Mouse (Mus musculus): ENCODE results near the gene Taar8a. TPM values are rescaled to one million over a fixed set of nuclear protein-coding genes. Genes with fewer than 3 reads are reported as not detected.
"Not testable (repeated sequence)": the region's sequence is repeated elsewhere in the genome, so short reads cannot be mapped to it uniquely, and the experiment has no call there.

Taar8a gene
- polyA plus RNA-seq, 1 experiment from 2014 or later, result not detected

GRCm38 (mm10) chr10:24087168-24087567 lies 10.9 kb downstream of the Taar8a start:
- Histone ChIP-seq H3K27me3 (no peaks in the 10 kb centered on the region), H3K27ac (no peak overlapping the region), H3K4me3 (replicated peaks) (no peak overlapping the region), H3K36me3 (no peaks in the 10 kb centered on the region), H3K4me2 (no peak overlapping the region), H3K9ac (no peak overlapping the region), H3K4me1 (replicated peaks) (peaks cover 4% of the 10 kb centered on the region; the same call in 1 of the 2 replicates), H3K9me3 (replicated peaks) (no peaks in the 10 kb centered on the region)
- DNase-seq, result no peak
- WGBS (ENCODE audit: insufficient replicate concordance), result 57% methylated on average over 2 of the region's 2 CpGs
- ATAC-seq (ENCODE audit: low read depth), result no peak

- Histone ChIP-seq H3K27me3 (no peaks in the 10 kb centered on the region), H3K9ac (no peak within 1 kb of the TSS), H3K4me3 (replicated peaks) (no peak within 1 kb of the TSS), H3K36me3 (no peaks in the 10 kb centered on the region), H3K4me2 (no peak within 1 kb of the TSS), H3K27ac (no peak within 1 kb of the TSS), H3K9me3 (replicated peaks) (no peaks in the 10 kb centered on the region), H3K4me1 (replicated peaks) (peaks cover 4% of the 10 kb centered on the region; the same call in 1 of the 2 replicates)
- WGBS (ENCODE audit: insufficient replicate concordance), result 52% methylated on average over 2 of the region's 2 CpGs
- ATAC-seq (ENCODE audit: low read depth), result no peak
- DNase-seq, result no peak
These were observed 15.9 kb downstream of the Taar8a start, which contains the start of gene Taar8b for GRCm38 (mm10) chr10:24092194-24092593. Gene Taar8b (minus strand): TSS chr10:24092294.

GRCm38 (mm10) chr10:24097010-24097409 lies 20.7 kb downstream of the Taar8a start:
- 36% methylated on average over 2 of the region's 2 CpGs for WGBS (ENCODE audit: insufficient replicate concordance)
- not testable (repeated sequence) for DNase-seq; H3K9me3 ChIP-seq (replicated peaks); H3K27ac ChIP-seq; H3K36me3 ChIP-seq; H3K4me2 ChIP-seq; H3K4me1 ChIP-seq (replicated peaks); H3K9ac ChIP-seq; H3K27me3 ChIP-seq; H3K4me3 ChIP-seq (replicated peaks)
- ATAC-seq (ENCODE audit: low read depth), result peak; percentile 36

GRCm38 (mm10) chr10:24101812-24102211 lies 25.5 kb downstream of the Taar8a start, which contains the start of gene Taar8c:
Gene Taar8c (minus strand): TSS chr10:24101912.
- H3K4me1 ChIP-seq (replicated peaks); H3K27me3 ChIP-seq; H3K4me2 ChIP-seq; H3K27ac ChIP-seq; ATAC-seq (ENCODE audit: low read depth); H3K9me3 ChIP-seq (replicated peaks); H3K9ac ChIP-seq; DNase-seq; H3K4me3 ChIP-seq (replicated peaks); H3K36me3 ChIP-seq: not testable (repeated sequence)
- 52% methylated on average over 1 of the region's 3 CpGs for WGBS (ENCODE audit: insufficient replicate concordance)

- H3K4me2 ChIP-seq; H3K4me1 ChIP-seq (replicated peaks); H3K27me3 ChIP-seq; H3K9me3 ChIP-seq (replicated peaks); H3K4me3 ChIP-seq (replicated peaks); H3K9ac ChIP-seq; H3K36me3 ChIP-seq; H3K27ac ChIP-seq; DNase-seq: not testable (repeated sequence)
- peak; percentile 58; the same call in 1 of the 2 replicates for ATAC-seq (ENCODE audit: low read depth)
- 12% methylated on average over 1 of the region's 1 CpGs for WGBS (ENCODE audit: insufficient replicate concordance)
These were observed 27.0 kb downstream of the Taar8a start for GRCm38 (mm10) chr10:24103299-24103698.

- DNase-seq, result no peak
- H3K27me3 ChIP-seq, result no peaks in the 10 kb centered on the region
- H3K4me1 ChIP-seq (replicated peaks), result peaks cover 15% of the 10 kb centered on the region
- no peak overlapping the region for H3K27ac ChIP-seq
- no peak for ATAC-seq (ENCODE audit: low read depth)
- no peak overlapping the region for H3K4me3 ChIP-seq (replicated peaks)
- 29% methylated on average over 5 of the region's 5 CpGs for WGBS (ENCODE audit: insufficient replicate concordance)
- H3K4me2 ChIP-seq, result no peak overlapping the region
- H3K9me3 ChIP-seq (replicated peaks), result no peaks in the 10 kb centered on the region
- no peak overlapping the region for H3K9ac ChIP-seq
- no peaks in the 10 kb centered on the region for H3K36me3 ChIP-seq
These were observed 31.4 kb downstream of the Taar8a start for GRCm38 (mm10) chr10:24107747-24108146.

GRCm38 (mm10) chr10:24108236-24108635 lies 31.9 kb downstream of the Taar8a start:
- Histone ChIP-seq H3K27me3 (no peaks in the 10 kb centered on the region), H3K9me3 (replicated peaks) (no peaks in the 10 kb centered on the region), H3K4me1 (replicated peaks) (peaks cover 15% of the 10 kb centered on the region), H3K9ac (no peak overlapping the region), H3K4me3 (replicated peaks) (no peak overlapping the region), H3K4me2 (no peak overlapping the region), H3K27ac (no peak overlapping the region), H3K36me3 (no peaks in the 10 kb centered on the region)
- ATAC-seq (ENCODE audit: low read depth) (no peak), DNase-seq (no peak)
- 58% methylated on average over 3 of the region's 3 CpGs for WGBS (ENCODE audit: insufficient replicate concordance)

GRCm38 (mm10) chr10:24109434-24109833 lies 33.1 kb downstream of the Taar8a start, which contains the start of gene Taar9:
Gene Taar9 (minus strand): TSS chr10:24109534.
- H3K4me1 ChIP-seq (replicated peaks), result peaks cover 15% of the 10 kb centered on the region
- not testable (repeated sequence) for ATAC-seq (ENCODE audit: low read depth); H3K36me3 ChIP-seq; H3K9me3 ChIP-seq (replicated peaks); H3K27ac ChIP-seq; DNase-seq; H3K4me3 ChIP-seq (replicated peaks); H3K4me2 ChIP-seq; H3K27me3 ChIP-seq; H3K9ac ChIP-seq
- WGBS (ENCODE audit: insufficient replicate concordance), result 68% methylated on average over 8 of the region's 8 CpGs

GRCm38 (mm10) chr10:24111116-24111778 lies 34.9 kb downstream of the Taar8a start:
- ATAC-seq (ENCODE audit: low read depth), result no peak
- no peak overlapping the region for H3K4me2 ChIP-seq
- no peak overlapping the region for H3K4me3 ChIP-seq (replicated peaks)
- H3K27ac ChIP-seq, result no peak overlapping the region
- peaks cover 15% of the 10 kb centered on the region for H3K4me1 ChIP-seq (replicated peaks)
- H3K27me3 ChIP-seq, result no peaks in the 10 kb centered on the region
- WGBS (ENCODE audit: insufficient replicate concordance), result 30% methylated on average over 6 of the region's 6 CpGs
- H3K36me3 ChIP-seq, result no peaks in the 10 kb centered on the region
- no peak for DNase-seq
- H3K9me3 ChIP-seq (replicated peaks), result no peaks in the 10 kb centered on the region
- no peak overlapping the region for H3K9ac ChIP-seq

Other genes starting within 250 kb of the Taar8a start
- gene Vnn3, start 225.0 kb upstream of the Taar8a start, polyA plus RNA-seq (2015; fragmentation: Nextera tagmentation; extraction: Ambion mirVana), result 0.28 and 0.42 TPM in 2 replicates
- 0.92 and 1.1 TPM in 2 replicates for gene Vnn1, start 181.8 kb upstream of the Taar8a start, polyA plus RNA-seq (2015; fragmentation: Nextera tagmentation; extraction: Ambion mirVana)
- gene Taar1, start 156.1 kb upstream of the Taar8a start, polyA plus RNA-seq (2015; fragmentation: Nextera tagmentation; extraction: Ambion mirVana), result not detected in 2 replicates
- not detected in 2 replicates for gene Taar2, start 137.9 kb upstream of the Taar8a start, polyA plus RNA-seq (2015; fragmentation: Nextera tagmentation; extraction: Ambion mirVana)
- not detected in 2 replicates for gene Taar3, start 126.9 kb upstream of the Taar8a start, polyA plus RNA-seq (2015; fragmentation: Nextera tagmentation; extraction: Ambion mirVana)
- gene Taar4, start 116.0 kb upstream of the Taar8a start, polyA plus RNA-seq (2015; fragmentation: Nextera tagmentation; extraction: Ambion mirVana), result not detected in 2 replicates
- not detected in 2 replicates for gene Taar5, start 105.8 kb upstream of the Taar8a start, polyA plus RNA-seq (2015; fragmentation: Nextera tagmentation; extraction: Ambion mirVana)
- not detected in 2 replicates for gene Taar6, start 90.9 kb upstream of the Taar8a start, polyA plus RNA-seq (2015; fragmentation: Nextera tagmentation; extraction: Ambion mirVana)
- gene Taar7a, start 83.0 kb upstream of the Taar8a start, polyA plus RNA-seq (2015; fragmentation: Nextera tagmentation; extraction: Ambion mirVana), result not detected in 2 replicates
- gene Taar7b, start 76.6 kb upstream of the Taar8a start, polyA plus RNA-seq (2015; fragmentation: Nextera tagmentation; extraction: Ambion mirVana), result not detected in 2 replicates
- gene Taar7d, start 49.3 kb upstream of the Taar8a start, polyA plus RNA-seq (2015; fragmentation: Nextera tagmentation; extraction: Ambion mirVana), result not detected in 2 replicates
- gene Taar7e, start 38.9 kb upstream of the Taar8a start, polyA plus RNA-seq (2015; fragmentation: Nextera tagmentation; extraction: Ambion mirVana), result not detected in 2 replicates
- gene Taar7f, start 27.0 kb upstream of the Taar8a start, polyA plus RNA-seq (2015; fragmentation: Nextera tagmentation; extraction: Ambion mirVana), result not detected in 2 replicates
- gene Taar8b, start 15.8 kb downstream of the Taar8a start, polyA plus RNA-seq (2015; fragmentation: Nextera tagmentation; extraction: Ambion mirVana), result not detected in 2 replicates
- gene Taar8c, start 25.4 kb downstream of the Taar8a start, polyA plus RNA-seq (2015; fragmentation: Nextera tagmentation; extraction: Ambion mirVana), result not detected in 2 replicates
- not detected in 2 replicates for gene Taar9, start 33.0 kb downstream of the Taar8a start, polyA plus RNA-seq (2015; fragmentation: Nextera tagmentation; extraction: Ambion mirVana)
- gene Stx7, start 72.8 kb downstream of the Taar8a start, polyA plus RNA-seq (2015; fragmentation: Nextera tagmentation; extraction: Ambion mirVana), result 31.6 and 37.1 TPM in 2 replicates
- 0.25 and 0.37 TPM in 2 replicates for gene Moxd1, start 147.0 kb downstream of the Taar8a start, polyA plus RNA-seq (2015; fragmentation: Nextera tagmentation; extraction: Ambion mirVana)